Mouse (Mus musculus): Measurements from ENCODE around the gene Tenm2.

Tenm2 gene

DNA sequence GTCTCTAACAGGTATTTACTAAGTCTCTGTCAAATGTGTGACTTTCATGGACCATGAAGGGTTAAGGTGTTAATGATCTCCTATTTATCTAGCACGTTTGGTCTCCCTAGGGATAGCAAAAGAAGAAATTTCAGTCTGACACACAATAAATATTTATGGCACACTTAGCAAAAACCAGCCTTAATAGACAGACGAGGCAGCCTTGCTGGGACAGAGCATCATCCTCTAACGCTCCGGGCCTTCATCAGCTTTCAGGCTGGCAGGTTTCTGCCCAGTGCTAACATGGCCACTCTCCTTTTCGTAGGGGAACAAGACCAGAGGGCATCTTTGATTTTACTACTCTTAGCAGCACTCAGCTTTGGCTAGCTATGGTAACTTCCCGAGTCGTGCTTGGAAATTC, 537.5 kb downstream of the Tenm2 start:
- in situ Hi-C loops (cut with MboI; ENCODE audit: low sequenced_read_pairs) = no loop called here

DNA sequence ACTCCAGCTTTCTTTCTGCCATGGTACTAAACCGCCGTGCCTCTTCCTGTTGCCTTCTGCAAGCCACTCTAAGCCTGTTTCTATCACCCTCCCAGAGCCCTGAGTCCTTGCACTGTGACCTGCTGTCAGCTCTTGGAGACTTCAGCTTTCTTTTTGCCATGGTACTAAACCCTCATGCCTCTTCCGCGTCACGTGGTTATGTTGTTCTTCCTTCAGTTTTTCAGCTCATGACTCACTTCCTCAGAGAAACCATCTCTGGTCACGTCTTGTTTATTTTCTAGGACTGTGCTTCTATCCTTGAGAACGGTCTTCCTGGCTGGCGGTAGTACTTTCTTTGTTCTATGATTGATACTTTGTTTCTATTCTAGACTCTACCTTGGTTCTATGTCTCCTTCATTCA, 537.9 kb downstream of the Tenm2 start:
- in situ Hi-C loops (cut with MboI; ENCODE audit: low sequenced_read_pairs) = no loop called here

DNA sequence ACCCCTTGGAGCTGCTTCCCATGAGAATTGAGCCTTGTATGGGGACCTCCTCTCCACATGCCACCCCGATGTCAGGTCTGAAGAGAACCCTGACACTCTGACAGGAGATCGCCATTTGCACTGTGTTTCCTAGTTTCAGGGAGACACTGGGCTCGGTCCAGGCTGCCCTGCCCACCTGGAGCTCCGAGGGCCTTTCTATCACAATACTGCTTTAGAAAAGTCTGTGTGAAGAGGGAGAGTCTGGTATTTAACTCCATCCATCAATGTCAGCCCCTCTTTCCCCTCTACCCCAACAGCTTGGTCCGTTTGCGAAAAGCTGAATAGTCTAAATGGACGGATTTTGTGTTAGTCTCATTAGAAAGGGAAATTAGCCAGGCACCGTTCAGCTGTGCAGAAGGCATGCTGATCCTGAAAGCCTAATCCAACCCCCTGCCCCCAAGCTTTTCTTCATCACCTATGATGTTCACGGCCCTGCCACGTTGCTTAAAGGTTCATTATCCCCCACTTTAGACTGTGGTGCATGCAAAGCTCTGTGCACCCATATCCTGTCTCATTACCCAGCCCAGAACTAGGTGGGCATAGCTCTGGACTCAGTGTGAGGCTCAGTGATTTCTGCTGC, 538.6 kb downstream of the Tenm2 start:
- in situ Hi-C loops (cut with MboI; ENCODE audit: low sequenced_read_pairs) = no loop called here

DNA sequence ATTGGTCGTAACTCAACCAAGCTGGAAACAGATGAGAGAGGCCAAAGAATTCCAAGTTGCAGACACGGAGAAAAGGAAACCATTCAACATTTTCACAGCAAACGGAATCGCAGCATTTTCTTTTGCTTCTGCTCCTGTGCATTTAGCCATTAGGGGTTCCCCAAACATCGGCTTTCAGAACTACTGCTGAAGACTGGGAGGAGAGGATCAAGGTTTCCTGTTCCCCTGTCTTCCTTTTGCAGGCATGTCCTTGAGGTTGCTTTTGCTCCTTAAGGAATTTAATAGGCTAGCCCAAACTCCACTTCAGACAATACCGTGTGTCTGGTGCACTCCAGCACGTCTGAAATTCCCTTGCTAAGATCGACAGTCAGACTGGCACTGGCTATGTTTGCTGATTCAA, 541.0 kb downstream of the Tenm2 start:
- in situ Hi-C loops (cut with MboI; ENCODE audit: low sequenced_read_pairs) = no loop called here

DNA sequence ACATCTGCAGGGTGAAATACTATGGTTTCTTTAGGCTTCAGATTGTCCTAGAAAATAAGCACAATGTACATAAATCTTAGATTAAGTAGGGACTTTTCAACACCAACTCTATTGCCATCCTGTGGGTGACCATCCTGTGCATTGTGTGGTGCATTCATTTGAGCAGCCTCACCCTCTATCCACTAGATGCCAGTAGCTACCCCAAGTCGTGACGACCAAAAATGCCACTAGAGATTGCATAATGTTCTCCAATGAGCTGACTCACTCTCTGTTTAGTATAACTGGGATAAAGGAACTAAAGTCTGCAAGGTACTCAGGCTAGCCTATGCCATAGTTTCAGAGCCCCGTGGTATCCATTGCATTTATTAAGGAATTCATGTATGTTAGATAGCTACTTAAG, 543.1 kb downstream of the Tenm2 start:
- in situ Hi-C loops (cut with MboI; ENCODE audit: low sequenced_read_pairs) = no loop called here

DNA sequence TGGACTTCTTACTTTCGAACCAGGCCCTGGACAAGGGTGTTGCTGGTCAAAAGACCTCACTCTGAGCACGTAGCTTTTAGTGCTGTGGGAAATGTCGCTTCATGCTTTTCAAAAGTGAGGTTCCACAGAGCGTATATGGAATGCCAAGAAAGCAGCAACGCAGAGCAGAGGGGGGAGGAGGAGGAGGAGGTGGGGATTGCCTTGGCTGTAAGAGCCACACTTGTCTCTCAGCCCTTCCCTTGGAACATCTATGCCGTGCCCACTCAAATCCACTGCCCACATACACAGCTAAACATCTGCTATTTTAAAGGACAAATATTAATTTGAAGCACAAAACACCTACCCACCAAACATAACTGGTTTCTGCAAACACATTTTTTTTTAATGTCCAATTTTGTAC, 544.9 kb downstream of the Tenm2 start:
- in situ Hi-C loops (cut with MboI; ENCODE audit: low sequenced_read_pairs) = no loop called here

DNA sequence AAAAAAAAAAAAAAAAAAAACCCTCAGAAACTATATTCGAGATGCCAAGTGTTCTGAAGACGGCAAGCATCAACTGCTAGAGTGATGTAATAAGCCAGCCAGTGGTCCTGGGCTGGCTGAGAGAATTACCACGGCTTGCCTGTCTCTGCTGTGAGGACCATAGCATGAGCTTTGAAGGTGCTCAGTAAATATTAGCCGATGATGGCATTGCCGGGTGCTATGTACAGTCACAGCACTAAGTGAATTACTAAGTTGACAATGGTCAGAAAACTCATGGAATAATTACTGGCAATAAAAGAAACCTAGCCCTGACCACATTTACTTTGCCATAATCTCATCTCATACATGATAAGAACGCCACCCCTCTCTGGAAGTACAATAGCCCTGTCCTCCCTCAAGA, 549.5 kb downstream of the Tenm2 start:
- in situ Hi-C loops (cut with MboI; ENCODE audit: low sequenced_read_pairs) = no loop called here

DNA sequence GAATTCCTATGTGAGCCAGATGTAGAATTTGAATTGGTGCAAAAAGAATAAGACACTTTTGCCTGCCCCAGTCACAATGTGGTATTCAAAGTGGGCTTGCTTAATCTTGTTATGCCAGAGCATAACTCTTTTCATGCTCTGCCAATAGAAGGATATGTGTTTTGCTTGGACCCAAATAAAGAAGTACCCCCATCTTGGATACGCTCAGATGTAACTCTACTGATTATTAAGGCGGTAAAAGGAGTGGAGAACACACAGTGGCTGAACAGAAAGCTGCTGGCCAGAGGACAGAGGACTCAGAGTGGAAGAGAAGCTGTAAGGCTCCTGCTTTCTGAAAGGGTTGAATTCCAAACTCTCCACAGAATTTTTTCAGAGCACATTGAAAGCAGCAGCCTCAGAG, 556.4 kb downstream of the Tenm2 start:
- in situ Hi-C loops (cut with MboI; ENCODE audit: low sequenced_read_pairs) = no loop called here

DNA sequence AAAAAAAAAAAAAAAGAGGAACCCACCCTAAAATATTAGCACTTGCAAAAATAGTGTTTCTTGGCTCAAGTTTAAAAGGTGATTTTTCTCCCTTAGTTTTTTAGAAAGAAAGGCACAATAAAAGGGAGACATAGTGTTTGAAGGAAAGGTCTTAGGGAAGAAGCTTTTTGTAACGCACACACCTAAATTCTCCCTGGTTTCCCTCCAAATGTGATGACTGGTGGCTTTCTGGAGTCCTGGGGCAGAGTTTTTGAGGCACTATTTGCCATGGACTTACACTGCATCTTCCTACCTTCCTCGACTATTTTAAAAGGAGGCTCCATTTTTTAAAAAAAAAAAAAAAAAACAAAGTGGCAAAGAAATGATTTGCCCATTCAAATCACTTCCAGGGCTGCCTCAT, 557.2 kb downstream of the Tenm2 start:
- in situ Hi-C loops (cut with MboI; ENCODE audit: low sequenced_read_pairs) = no loop called here

DNA sequence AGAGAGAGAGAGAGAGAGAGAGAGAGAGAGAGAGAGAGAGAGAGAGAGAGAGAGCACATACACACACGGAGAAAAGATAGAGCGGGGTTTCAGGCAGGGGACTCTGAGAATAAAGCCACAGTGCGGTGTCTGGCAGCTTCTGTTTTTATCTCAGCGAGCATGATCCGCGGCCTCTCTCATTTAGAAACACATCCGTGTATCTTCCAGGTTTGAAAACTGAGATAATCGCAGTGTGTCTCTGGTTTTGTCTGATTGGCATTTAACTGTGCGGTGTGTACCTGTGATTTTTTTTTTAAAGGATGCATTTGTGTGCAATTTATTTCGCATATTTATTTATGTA, 557.7 kb downstream of the Tenm2 start:
- in situ Hi-C loops (cut with MboI; ENCODE audit: low sequenced_read_pairs) = no loop called here

DNA sequence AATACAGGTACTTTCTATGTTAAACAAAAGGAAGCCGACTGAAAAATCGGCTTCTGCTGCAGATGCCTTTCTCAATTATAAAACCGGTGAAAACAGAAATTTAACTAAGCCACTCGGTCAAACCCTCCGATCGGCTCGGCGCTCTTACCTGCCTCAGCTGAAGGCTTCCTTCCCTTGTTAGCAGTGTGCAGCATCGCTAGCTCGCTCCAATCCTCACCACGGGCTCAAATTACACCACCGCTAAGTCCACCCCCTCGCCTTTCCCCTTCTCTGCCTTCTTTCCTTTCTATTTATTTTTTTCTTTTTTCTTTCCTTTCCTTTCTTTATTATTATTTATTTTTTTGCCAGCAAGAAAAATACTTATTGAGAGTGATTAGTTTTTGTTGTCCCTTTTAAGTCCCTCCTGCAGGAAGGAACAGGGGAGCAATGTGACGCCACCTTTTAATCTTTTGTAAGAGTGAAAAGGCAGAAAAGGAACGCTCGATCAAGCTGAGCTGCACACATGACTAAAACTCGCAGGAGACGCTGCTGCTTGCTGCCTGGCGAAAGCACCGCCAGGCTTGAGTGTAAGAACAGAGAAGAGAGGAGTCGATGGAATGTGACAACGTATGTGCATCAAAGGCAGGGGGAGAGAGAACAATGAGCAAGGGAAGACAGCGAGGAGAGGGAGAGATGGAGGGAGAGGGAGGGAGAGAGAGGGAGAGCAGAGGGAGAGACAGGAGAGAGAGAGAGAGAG, 558.3 kb downstream of the Tenm2 start:
- in situ Hi-C loops (cut with MboI; ENCODE audit: low sequenced_read_pairs) = no loop called here

DNA sequence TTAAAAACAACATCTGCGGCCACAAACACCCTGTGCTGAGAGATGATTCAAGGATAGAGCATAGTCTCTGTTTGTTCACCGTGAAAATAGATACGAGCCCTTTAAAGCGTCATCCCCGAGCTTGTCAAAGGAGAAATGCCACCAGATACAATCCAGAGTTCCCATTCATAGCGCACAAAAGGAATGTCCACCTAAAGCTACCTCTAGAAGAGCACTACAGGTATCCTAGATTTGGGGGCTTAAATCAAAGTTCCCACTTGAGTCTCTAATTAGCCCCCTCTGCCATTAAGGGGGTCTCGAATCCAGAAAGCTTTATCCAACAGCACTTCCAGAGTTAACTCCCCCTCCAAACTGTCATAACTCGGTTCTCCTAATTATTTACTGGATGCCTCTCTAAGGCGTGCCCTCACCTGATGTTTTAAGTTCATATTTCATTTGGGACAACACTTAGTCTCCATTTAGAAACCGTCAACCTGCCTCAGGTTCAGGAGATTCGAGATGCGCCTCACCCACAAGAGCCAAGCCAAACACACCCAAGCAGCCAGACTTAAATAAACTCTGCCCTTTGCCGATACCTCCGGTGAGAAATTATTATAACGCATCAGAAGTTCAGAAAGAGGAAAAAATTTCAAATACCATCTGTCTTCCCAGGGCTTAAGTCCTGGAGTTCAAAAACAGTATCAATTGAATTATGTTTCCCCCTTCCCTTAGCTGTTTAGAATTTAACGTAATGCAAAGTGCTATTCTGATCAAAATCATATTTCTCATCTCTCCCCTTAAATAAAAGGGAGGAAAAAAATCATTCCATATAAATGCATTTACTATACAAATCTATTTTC, 559.1 kb downstream of the Tenm2 start:
- in situ Hi-C loops (cut with MboI; ENCODE audit: low sequenced_read_pairs) = no loop called here

DNA sequence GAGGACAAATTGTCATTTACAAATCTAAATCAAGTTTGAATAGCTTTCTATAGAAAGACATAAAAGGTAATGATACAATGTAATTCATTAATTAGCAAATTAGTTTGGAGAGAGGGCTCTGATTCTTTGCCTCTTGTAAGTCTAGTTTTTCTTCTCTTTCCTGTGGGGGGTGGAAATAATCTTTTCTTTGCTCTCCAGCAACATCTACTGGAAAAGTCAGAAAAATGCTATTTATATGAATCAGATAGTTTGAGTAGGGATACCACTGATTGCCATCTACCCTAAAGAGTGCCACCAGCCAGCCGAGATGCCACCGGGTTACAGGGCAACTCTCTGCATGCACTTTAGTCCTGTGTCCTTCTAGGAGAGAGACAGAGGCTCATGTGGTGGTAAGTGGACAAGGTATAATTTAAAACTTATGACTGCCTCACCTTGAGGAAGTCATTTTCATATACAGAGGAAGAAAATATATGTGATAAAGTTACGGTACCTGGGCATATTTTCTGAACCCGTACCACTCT, 560.8 kb downstream of the Tenm2 start:
- in situ Hi-C loops (cut with MboI; ENCODE audit: low sequenced_read_pairs) = no loop called here

DNA sequence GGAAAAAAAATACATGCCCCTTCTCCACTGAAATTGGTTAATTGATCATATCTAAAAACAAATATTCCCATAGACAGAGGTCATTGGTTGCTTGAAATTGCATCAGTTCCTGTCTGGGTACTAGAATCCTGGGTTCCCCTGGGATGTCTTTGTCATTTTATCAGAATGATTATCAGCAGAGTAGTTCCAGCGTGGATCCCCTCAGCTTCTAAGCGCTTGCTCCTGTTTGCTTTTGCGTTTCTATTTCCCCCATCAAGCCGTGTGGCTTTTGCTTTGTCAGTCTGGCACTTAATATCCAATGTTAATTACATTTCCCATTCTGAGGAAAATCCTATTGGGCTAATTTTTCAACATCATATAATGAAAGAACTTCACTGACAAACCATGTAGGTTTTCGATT, 561.6 kb downstream of the Tenm2 start:
- in situ Hi-C loops (cut with MboI; ENCODE audit: low sequenced_read_pairs) = no loop called here

DNA sequence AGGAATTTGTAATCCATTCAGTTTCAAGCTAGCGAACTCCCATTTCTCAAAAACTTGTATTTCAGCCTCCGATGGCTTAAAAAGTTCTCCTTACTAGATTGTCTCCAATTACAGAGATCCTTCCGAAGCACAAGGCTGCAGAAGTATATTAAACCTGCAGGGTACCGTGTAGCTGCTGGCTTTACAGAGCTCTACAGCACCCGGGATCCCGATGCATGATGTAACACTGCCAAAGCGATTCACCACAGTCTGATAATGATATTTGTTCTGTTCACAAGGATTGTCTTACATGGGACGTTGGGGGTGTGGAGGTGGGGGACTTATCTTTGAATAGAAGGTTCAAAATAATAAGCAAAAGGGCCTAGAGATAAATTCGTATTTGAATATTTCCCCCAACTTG, 564.6 kb downstream of the Tenm2 start:
- in situ Hi-C loops (cut with MboI; ENCODE audit: low sequenced_read_pairs) = no loop called here

DNA sequence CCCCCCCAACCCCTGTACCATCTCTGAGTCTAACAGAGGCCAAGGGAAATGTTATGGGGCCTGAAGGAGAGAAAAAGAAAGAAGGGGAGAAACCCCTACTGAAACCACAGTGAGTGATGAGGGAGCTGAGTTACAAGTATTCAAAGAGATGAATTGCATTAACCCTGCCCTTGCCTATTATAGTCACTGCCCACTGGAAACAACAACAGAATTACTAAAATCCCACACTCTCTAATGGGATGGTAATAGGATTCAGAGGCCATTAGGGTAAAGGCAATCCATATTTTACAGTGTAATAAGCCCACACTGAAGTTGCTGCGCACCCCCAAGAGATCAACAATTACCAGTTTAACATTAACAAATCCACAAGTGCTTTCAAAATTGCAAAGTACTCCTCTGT, 571.7 kb downstream of the Tenm2 start:
- in situ Hi-C loops (cut with MboI; ENCODE audit: low sequenced_read_pairs) = no loop called here

DNA sequence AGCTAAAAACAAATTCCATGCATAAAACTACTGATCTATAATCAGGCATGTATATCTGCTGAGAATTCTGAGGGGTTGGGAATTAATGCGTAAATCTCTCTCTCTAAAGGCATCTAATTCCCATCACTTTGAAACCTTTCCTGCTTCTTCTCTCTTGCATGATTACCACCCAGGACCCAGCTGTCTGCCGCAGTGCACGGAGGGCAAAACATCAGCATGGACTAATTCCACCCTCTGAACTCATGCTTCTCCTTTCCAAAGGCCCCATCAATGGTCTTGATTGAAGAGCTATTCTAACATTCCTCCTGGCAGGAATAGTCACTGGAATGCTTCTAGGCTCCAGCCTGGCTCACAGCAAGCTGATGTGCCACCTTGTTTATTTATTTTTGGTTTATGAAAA, 572.2 kb downstream of the Tenm2 start:
- in situ Hi-C loops (cut with MboI; ENCODE audit: low sequenced_read_pairs) = no loop called here

DNA sequence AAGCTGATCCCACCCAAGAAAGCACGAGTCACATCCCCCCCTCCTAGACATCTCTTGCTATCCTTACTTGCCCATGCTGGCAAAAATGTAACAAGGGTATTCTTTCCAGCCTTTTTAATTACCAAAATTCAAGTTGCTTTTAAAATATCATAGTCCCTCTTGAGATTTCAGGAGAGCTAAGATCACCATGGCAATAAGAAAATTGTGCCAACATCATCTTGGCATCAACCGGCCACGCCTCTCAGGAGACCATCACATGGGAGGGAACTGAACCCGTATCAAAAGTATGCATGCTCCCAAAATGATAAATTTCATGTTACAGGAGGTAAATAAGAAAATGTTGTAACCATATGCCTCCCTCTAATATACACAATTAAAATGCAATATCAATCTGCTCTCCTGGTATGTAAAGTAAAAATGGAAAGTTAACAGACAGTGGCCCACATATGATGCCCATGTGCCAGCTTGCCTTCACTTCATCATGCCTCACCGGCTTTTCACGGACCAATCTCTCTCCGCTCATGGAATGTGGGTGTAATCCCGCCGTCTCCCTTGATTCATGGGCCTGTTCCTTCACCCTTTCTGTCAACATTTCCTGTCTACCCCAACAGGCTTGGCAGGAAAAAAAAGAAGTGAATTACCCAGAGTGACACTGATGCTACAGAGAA, 582.0 kb downstream of the Tenm2 start:
- in situ Hi-C loops (cut with MboI; ENCODE audit: low sequenced_read_pairs) = no loop called here

DNA sequence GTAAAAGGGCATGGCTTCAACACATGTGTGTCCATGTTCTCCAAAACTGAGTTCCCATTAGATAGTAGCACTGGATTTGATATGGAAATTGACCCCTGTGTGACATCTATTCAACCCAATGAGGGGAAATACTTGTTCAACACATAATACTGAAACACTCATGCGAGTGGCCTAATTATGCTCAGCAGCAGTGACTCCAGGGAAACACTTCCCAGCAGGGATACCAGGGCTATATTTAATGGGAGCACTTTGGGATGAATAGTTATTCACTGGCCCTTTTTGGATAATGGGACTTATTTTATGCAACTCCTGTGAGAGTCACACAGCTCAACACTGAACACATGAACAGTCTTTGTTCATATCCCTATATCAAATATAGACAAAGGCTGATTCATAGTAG, 588.6 kb downstream of the Tenm2 start:
- in situ Hi-C loops (cut with MboI; ENCODE audit: low sequenced_read_pairs) = no loop called here

DNA sequence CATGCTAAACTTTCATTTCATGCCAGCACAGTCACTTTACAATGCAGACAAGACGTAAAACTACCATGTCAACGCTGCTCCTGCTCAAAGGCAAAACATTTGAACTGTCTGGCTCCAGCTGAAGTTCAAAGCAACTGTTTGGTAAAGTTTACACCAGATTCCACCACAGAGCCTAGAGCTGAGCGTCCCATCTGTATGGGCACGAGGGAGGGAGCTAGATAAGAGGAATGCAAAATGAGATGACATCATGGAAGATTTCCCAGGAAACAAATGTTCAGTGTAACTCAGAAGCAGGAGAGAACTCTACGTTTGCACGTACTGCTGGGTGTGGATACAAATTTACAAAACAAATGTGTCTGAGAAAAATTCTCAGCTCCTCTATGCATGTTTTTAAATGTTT, 600.7 kb downstream of the Tenm2 start:
- in situ Hi-C loops (cut with MboI; ENCODE audit: low sequenced_read_pairs) = no loop called here

DNA sequence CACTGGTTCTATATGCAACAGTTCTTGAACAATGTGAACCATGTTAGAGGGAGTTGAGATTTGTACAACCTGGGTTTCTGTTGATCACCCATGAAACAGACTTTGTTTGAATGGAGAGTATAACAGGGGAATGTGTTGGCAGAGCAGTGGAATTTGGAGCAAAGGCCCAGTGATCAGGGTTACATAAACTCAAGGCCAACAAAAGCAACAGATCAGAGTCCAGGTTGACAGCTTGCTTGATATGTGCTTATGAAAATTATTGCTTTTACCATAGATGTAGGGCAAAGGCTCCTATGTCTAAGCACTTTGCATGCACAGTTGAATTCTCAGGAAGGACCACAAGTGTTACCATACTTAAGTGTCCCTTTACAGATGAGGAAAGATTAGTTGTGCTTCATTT, 603.6 kb downstream of the Tenm2 start:
- in situ Hi-C loops (cut with MboI; ENCODE audit: low sequenced_read_pairs) = no loop called here

Data from CH12F3 (cell line).